Mouse (Mus musculus) forebrain, embryonic 14.5 days (tissue): ENCODE results near the gene Gm21860. TPM values are rescaled to one million over a fixed set of nuclear protein-coding genes. Genes with fewer than 3 reads are reported as not detected.
"Not testable (repeated sequence)": the region's sequence is repeated elsewhere in the genome, so short reads cannot be mapped to it uniquely, and the experiment has no call there.

Source experiments
- ATAC-seq: fragments of 200-750 bp; cut with Nextera tagmentation; 2 replicates; pipeline ENCODE4 v1.8.0; 2017; ENCODE audit warnings: mild to moderate bottlenecking, moderate library complexity
- DNase-seq: peaks from one replicate; pipeline ENCODE4 v3.0.0-alpha.2; 2015; ENCODE audit warnings: low spot score
- H3K27ac ChIP-seq: fragments of 300-500 bp; sonication (generic); 2 replicates; pipeline ENCODE4 v1.5.1; 2014; ENCODE audit warnings: low read depth, mild to moderate bottlenecking, control low read depth, low read length, moderate library complexity
- H3K27me3 ChIP-seq: fragments of 300-500 bp; sonication (generic); replicated peaks from 2 replicates; pipeline ENCODE4 v1.6.1; 2014; ENCODE audit warnings: low read length, control low read depth, mixed read lengths; ENCODE audit not compliant: control insufficient read depth, insufficient read depth
- H3K36me3 ChIP-seq: fragments of 300-500 bp; sonication (generic); 2 replicates; pipeline ENCODE4 v1.6.1; 2014; ENCODE audit warnings: low read length, control low read depth; ENCODE audit not compliant: control insufficient read depth, insufficient read depth
- H3K4me1 ChIP-seq: fragments of 300-500 bp; sonication (generic); 2 replicates; pipeline ENCODE4 v1.6.1; 2014; ENCODE audit warnings: antibody characterized with exemption, low read length, control low read depth; ENCODE audit not compliant: control insufficient read depth, insufficient read depth
- H3K4me2 ChIP-seq: fragments of 300-500 bp; sonication (generic); 2 replicates; pipeline ENCODE4 v1.6.1; 2014; ENCODE audit warnings: mild to moderate bottlenecking, control low read depth, low read length
- H3K4me3 ChIP-seq: fragments of 300-500 bp; sonication (generic); 2 replicates; pipeline ENCODE4 v1.5.1; 2014; ENCODE audit warnings: low read depth, low read length, control low read depth
- H3K9ac ChIP-seq: fragments of 300-500 bp; sonication (generic); 2 replicates; pipeline ENCODE4 v1.6.1; 2014; ENCODE audit warnings: mild to moderate bottlenecking, low read length, control low read depth, moderate library complexity
- H3K9me3 ChIP-seq: fragments of 300-500 bp; sonication (generic); replicated peaks from 2 replicates; pipeline ENCODE4 v1.6.1; 2016; ENCODE audit warnings: low read length, control low read depth, mixed read lengths; ENCODE audit not compliant: control insufficient read depth
- WGBS: fragments of 180-500 bp; shearing (Covaris S2); extraction: QIAGEN DNeasy Blood & Tissue Kit; methylation state at CpG from one replicate; pipeline ENCODE4 v1.1.7; 2014; 5-methylcytosine and 5-hydroxymethylcytosine counted together
- polyA plus RNA-seq: library from polyadenylated mRNA; unstranded; fragments of >200 nt; fragmentation: Nextera tagmentation; extraction: Ambion mirVana; gene quantifications from 2 replicates; pipeline ENCODE4 v1.2.1, GENCODE M21; 2014

The Gm21860 gene
- not detected in 2 replicates for polyA plus RNA-seq

DNA sequence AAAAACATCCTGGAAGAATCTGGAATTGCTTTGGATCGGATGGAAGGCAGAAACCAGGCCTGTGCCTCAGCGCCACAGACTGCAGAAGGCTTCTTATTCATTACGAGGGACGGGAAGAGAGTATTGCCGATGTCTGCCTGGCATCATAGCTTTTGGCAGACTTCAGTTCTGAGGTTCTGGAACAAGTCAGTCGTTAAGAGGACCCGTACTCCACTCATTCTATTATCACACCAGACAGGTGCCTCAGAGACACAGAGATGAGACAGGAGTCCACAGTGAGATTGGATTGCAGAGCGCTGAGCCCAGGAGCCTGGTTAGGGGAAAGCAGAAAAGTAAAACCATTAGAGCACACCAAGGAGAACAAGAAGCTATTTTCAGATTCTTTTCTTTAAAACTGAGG lies at the start of gene Gm21860:
Gm21860 (minus strand) TSS at position 101 of the 400 bp plus-strand sequence.
- H3K4me1 ChIP-seq, H3K36me3 ChIP-seq, H3K4me3 ChIP-seq, DNase-seq, H3K27me3 ChIP-seq, H3K9me3 ChIP-seq, ATAC-seq, H3K9ac ChIP-seq, H3K27ac ChIP-seq, H3K4me2 ChIP-seq: not testable (repeated sequence)
- no CpG with 5 or more reads among the region's 8 CpGs for WGBS

- H3K9ac ChIP-seq, H3K4me1 ChIP-seq, H3K9me3 ChIP-seq, H3K36me3 ChIP-seq, H3K27ac ChIP-seq, H3K4me3 ChIP-seq, H3K4me2 ChIP-seq, H3K27me3 ChIP-seq, DNase-seq, ATAC-seq: not testable (repeated sequence)
- no CpG with 5 or more reads among the region's 48 CpGs for WGBS
Observed at GRCm38 (mm10) chrY:90784438-90784837, 29.8 kb upstream of the Gm21860 start, which contains the start of gene Gm47283. Gm47283 (plus strand) TSS chrY:90784738.

DNA sequence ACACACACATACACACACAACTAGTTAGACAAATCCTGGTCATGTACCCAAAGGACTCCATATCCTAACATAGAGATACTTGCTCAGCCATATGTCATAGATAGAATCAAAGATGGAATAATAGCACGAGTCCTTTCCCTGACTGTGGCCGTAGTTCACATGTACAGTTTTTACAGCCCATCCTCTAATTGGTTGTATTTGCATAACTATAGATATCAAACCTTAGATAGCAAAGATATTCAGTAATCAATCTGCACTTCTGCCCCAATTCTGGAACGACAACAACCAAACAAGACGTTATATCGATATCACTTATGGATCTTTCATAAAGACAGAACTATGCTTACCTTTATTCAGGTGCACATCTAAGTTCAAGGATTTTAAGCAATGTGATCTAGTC lies 9.4 kb downstream of the Gm21860 start:
- not testable (repeated sequence) for H3K4me1 ChIP-seq, DNase-seq, H3K27me3 ChIP-seq, ATAC-seq, H3K9ac ChIP-seq, H3K27ac ChIP-seq, H3K4me3 ChIP-seq, H3K4me2 ChIP-seq
- peaks cover 19% of the 10 kb centered on the region for H3K9me3 ChIP-seq
- peaks cover 17% of the 10 kb centered on the region for H3K36me3 ChIP-seq
- WGBS: 97% methylated on average over 5 of the region's 5 CpGs

GRCm38 (mm10) chrY:90744381-90744981 lies 10.1 kb downstream of the Gm21860 start:
- 73% methylated on average over 51 of the region's 51 CpGs for WGBS
- not testable (repeated sequence) for H3K27ac ChIP-seq, H3K9ac ChIP-seq, H3K4me2 ChIP-seq, H3K27me3 ChIP-seq, H3K4me1 ChIP-seq
- DNase-seq (peak; percentile 85), ATAC-seq (peak; percentile 96)
- H3K4me3 ChIP-seq: peak overlapping the region; percentile 12; the same call in 1 of the 2 replicates
- H3K36me3 ChIP-seq: peaks cover 25% of the 10 kb centered on the region
- H3K9me3 ChIP-seq: peaks cover 27% of the 10 kb centered on the region

GRCm38 (mm10) chrY:90743811-90744220 lies 10.8 kb downstream of the Gm21860 start:
- Histone ChIP-seq H3K27me3 (no peaks in the 10 kb centered on the region), H3K9me3 (peaks cover 33% of the 10 kb centered on the region), H3K4me1 (no peaks in the 10 kb centered on the region), H3K4me3 (no peak overlapping the region), H3K9ac (no peak overlapping the region), H3K4me2 (no peak overlapping the region), H3K36me3 (peaks cover 31% of the 10 kb centered on the region), H3K27ac (no peak overlapping the region)
- 90% methylated on average over 21 of the region's 21 CpGs for WGBS
- DNase-seq: no peak
- ATAC-seq: no peak

DNA sequence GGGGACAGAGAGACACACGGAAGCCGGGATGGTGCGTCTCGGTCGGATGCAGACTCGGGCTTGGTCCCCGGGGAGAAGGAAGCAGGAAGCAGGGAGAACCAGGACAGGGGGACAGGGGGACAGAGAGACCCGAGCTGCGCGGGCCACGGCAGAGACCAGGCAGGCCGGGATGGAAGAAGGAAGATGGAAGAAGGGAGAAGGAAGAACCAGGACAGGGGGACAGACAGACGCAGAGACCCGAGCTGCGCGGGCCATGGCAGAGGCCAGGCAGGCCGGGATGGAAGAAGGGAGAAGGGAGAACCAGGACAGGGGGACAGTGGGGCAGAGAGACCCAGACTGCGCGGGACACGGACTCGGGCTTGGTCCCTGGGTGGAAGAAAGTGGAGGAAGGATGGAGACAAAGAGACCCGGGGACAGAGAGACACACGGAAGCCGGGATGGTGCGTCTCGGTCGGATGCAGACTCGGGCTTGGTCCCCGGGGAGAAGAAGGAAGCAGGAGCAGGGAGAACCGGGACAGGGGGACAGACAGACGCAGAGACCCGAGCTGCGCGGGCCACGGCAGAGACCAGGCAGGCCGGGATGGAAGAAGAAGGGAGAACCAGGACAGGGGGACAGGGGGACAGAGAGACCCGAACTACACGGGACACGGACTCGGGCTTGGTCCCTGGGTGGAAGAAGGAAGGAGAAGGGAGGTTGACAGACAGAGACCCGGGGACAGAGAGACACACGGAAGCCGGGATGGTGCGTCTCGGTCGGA lies 11.4 kb downstream of the Gm21860 start:
- not testable (repeated sequence) for ATAC-seq, H3K4me1 ChIP-seq, H3K27me3 ChIP-seq, DNase-seq, H3K27ac ChIP-seq, H3K9ac ChIP-seq, H3K4me2 ChIP-seq, H3K4me3 ChIP-seq
- H3K9me3 ChIP-seq: peaks cover 39% of the 10 kb centered on the region
- WGBS: 89% methylated on average over 46 of the region's 46 CpGs
- peaks cover 37% of the 10 kb centered on the region for H3K36me3 ChIP-seq

DNA sequence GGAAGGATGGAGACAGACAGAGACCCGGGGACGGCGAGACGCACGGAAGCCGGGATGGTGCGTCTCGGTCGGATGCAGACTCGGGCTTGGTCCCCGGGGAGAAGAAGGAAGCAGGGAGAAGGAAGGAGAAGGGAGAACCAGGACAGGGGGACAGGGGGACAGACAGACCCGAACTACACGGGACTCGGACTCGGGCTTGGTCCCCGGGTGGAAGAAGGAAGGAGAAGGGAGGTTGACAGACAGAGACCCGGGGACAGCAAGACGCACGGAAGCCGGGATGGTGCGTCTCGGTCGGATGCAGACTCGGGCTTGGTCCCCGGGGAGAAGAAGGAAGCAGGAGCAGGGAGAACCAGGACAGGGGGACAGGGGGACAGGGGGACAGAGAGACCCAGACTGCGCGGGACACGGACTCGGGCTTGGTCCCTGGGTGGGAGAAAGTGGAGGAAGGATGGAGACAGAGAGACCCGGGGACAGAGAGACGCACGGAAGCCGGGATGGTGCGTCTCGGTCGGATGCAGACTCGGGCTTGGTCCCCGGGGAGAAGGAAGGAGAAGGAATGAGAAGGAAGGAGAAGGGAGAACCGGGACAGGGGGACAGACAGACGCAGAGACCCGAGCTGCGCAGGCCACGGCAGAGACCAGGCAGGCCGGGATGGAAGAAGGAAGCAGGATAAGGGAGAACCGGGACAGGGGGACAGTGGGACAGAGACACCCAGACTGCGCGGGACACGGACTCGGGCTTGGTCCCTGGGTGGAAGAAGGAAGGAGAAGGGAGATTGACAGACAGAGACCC lies 12.2 kb downstream of the Gm21860 start:
- WGBS: 89% methylated on average over 49 of the region's 49 CpGs
- peaks cover 42% of the 10 kb centered on the region for H3K9me3 ChIP-seq
- not testable (repeated sequence) for ATAC-seq, H3K9ac ChIP-seq, H3K4me1 ChIP-seq, H3K4me3 ChIP-seq, H3K27ac ChIP-seq, H3K4me2 ChIP-seq, H3K27me3 ChIP-seq
- peak; percentile 53 for DNase-seq
- H3K36me3 ChIP-seq: peaks cover 45% of the 10 kb centered on the region

DNA sequence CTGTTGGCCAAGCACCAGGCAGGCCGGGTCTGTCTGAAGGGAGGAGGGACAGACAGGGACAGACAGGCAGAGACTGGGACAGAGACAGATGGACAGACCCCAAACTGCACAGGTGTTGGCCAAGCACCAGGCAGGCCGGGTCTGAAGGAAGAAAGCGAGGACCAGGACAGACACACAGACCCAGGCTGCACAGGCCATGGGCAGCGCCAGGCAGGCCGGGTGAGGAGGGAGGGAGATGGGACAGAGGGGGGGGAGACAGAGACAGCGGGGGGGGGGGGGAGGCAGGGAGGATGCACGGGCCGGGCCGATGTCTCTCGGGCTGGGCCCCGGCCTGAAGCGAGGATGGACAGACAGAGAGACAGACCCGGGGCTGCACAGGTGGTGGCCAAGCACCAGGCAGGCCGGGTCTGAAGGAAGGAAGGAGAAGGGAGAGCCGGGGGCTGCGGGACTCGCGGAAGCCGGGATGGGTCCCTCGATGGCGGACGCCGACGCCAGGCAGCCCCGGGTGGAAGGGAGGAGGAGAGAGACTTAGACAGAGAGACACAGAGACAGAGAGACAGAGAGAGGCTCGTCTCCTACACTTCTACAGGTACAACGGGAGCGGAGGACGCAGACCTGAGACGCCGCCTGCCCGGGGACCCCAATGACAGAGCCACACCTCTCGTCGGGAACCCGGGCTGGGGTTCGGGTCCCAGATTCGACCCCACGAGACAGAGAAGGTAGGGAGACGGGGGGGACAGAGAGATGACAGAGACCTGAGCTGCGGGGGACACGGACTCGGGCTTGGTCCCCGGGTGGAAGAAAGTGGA lies 13.0 kb downstream of the Gm21860 start:
- ATAC-seq (peak; percentile 27), DNase-seq (peak; percentile 57)
- WGBS: 85% methylated on average over 43 of the region's 43 CpGs
- H3K27me3 ChIP-seq, H3K4me3 ChIP-seq, H3K9ac ChIP-seq, H3K27ac ChIP-seq, H3K4me1 ChIP-seq, H3K4me2 ChIP-seq: not testable (repeated sequence)
- Histone ChIP-seq H3K9me3 (peaks cover 42% of the 10 kb centered on the region), H3K36me3 (peaks cover 48% of the 10 kb centered on the region)
